Mouse (Mus musculus) embryo, embryonic 11.5 days (tissue): ENCODE results near the gene Emc4.

Experiments
- DNase-seq: peaks from one replicate; pipeline ENCODE4 v3.0.0-alpha.2; 2012; ENCODE audit warnings: low read depth, low spot score

Emc4 gene

DNA sequence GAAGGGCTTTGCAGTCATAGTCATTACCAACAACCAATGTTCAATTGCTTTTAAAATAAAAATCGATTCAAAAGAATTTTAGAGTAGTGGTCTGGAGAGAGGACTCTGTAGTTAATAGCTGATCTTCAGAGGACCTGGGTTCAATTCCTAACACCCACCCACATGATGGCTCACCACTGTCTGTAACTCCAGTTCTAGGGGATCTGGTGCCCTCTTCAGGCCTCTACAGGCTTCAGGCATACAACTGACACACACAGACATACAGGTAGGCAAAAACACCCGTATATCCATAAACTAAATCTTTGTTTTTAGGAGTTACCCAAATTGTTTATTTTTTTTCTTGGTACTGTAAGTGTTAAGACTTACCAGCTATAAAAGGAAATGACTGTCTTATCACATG is 28.1 kb downstream of the Emc4 start:
- no peak for DNase-seq

DNA sequence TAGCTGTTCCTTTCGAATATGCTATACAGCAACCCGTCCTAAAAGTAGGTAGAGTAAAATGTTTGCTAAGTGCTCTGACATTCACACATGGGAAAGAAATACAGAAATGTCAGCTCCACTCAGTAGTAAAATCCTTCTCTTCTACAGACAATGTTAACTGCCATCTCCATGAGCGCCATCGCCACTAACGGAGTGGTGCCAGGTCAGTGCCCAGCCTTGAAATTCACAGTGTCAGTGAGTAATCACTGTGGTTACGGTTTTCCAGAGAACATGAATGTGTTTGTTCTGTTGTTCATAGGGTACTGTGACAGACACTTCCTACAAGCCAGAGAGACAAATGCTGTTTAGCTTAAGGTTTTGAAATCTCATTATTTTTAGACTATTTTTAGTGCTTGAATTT is 30.6 kb downstream of the Emc4 start:
- no peak for DNase-seq

DNA sequence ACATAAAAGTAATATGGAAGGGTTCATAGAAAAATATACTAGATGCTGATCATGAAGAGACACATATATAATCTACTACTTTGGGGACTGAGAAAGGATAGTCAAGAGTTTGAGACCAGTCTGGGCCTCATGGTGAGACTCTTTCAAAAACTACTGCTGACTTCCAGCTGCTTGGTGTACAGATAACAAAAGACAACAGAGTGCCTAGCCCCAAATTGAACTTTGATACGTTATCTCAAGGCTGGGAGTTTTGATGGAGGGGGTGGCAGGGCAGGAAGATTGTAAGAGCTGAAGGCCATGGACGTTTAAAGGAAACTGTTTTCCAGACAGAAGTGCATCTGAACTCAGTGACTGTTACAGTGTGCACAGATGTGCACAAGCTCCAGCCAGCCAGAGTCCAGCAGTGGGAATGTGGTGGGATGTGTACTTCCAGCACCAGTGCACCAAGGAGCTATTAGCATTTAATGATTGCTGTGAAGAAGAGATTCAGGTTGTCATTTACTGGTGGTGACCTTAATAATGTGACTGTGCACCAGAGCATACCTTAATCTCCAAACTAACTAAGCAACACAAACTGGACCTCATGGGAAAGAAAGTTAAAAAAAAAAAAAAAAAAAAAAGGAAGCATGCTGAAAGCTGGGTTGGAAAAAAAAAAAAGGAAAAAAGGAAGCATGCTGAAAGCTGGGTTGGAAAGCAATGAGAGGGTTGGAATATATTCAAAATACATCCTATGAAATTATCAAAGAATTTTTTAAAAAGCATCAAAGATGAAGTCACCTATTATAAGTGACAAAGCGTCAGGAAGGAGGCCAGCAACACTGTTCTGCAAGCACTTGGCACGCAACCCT is 35.6 kb downstream of the Emc4 start:
- DNase-seq, result no peak

DNA sequence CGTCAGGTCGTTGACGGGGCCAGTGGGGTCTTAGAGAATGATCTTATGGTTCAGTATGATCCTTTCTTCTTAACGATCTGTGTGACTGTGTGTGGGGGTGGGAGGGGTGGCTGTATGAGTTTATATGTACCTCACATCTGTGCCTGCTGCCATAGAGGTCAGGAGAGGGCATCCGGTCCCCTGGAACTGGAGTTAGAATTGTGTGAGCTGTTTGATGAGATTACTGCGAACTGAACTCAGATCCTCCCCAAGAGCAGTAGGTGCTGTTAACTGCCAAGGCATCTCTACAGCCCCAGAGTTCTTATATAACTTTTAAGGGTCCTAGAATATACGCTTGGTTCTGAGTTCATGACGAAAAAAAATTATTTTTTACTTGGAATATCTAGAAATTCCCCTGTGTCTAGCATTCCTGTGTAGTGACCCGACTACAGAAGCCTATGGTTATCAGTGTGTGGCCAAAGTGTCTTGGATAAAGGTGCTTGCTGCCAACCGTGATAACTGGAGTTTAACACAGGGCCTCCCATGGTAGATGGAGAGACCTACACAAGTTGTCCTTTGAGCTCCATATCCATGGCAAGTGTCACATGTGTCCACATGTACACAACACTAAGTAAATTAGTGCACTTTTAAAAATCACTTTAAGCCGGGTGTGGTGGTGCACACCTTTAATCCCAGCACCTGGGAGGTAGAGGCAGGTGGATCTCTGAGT is 39.6 kb downstream of the Emc4 start:
- no peak for DNase-seq

DNA sequence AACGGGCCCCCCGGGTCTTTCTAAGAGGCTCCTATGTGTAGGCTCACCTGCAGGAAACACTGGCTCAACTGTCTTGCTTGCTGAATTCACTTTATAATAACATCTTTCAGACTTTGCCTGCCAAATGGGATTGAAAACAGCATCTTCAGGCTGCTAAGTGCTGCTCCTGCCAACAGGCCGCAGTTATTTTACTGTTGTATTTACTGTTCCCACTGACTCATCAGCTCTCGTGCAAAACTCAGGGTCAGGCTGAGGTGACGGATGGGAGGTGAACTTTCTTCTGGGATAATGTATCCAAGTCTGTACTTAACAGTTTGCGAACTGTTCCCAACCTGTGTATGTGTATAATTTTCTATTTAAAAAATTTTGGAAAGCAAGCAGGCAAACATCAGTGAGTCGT is 48.9 kb downstream of the Emc4 start:
- no peak for DNase-seq

DNA sequence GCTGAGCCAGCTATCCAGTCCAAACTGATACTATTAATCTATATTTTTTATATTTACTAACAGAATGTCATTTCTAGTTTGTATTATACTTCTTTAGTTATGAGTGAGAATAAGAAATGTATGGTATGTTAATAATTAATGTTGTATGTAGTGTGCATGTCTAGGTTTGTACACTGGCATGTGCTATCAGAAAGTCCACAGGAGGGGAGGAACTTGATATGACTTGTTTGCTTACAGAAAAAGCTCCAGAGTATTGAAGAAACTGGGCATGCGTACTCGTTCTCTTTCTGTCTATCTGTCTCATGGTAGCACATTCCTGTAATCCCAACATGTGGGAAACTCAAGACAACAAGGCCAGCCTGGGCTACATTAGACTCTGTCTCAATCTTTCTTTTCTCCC is 49.6 kb downstream of the Emc4 start:
- DNase-seq, result no peak

DNA sequence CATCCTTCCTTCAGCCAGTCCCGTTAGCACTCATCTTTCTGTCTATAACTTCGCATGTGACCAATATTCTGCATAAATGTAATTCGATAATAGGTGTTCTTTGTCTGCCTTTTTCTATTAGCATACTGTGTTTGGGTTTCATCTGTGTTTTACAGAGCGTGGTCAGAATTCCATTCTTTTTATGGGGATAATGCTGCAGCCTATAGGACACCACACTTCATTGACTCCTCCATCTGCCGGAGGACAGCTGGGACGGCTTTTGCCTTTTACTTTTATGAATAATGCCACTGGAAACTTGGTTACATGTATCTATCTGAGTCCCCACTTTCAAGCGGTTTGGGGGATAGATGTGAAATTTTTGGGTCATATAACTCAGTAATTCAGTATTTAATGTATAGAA is 52.2 kb downstream of the Emc4 start:
- DNase-seq, result no peak
